Mouse (Mus musculus) adrenal gland, adult 10 weeks (tissue): ENCODE measurements around the gene Dnajc25. TPM values are rescaled to one million over a fixed set of nuclear protein-coding genes. Genes with fewer than 3 reads are reported as not detected.

Experiments used
- polyA plus RNA-seq: library from polyadenylated mRNA; stranded (reverse); fragments of 350-450 nt; fragmentation: Illumina TruSeq; extraction: RNeasy Lipid Tissue Mini Kit (QIAGEN cat#74804); gene quantifications from one replicate; pipeline ENCODE4 v1.2.3, GENCODE M21; 2014; ENCODE audit warnings: low read depth, low replicate concordance

Gene Dnajc25
- 31.5 TPM for polyA plus RNA-seq

GRCm38 (mm10) chr4:58994762-58995161, at the start of gene Dnajc25:
Dnajc25 (plus strand) TSS chr4:58995062.

GRCm38 (mm10) chr4:58986540-58987190, 8.2 kb upstream of the Dnajc25 start, which contains the start of gene Ptgr1:
Ptgr1 (minus strand) TSS chr4:58987119.

GRCm38 (mm10) chr4:59002948-59003805, 8.3 kb downstream of the Dnajc25 start, which contains the start of gene Gm20503:
Gm20503 (plus strand) TSS chr4:59003210.

GRCm38 (mm10) chr4:59034918-59035785, 40.3 kb downstream of the Dnajc25 start, which contains the start of gene Gng10:
Gng10 (plus strand) TSS chr4:59035088.

Other genes starting within 250 kb of the Dnajc25 start
- not detected for gene Olfr267, start 207.3 kb upstream of the Dnajc25 start, polyA plus RNA-seq
- gene Ecpas, start 82.3 kb upstream of the Dnajc25 start, polyA plus RNA-seq = 209 TPM
- gene Zkscan16, start 51.4 kb upstream of the Dnajc25 start, polyA plus RNA-seq = 6.4 TPM
- 12.5 TPM for gene Ptgr1, start 7.9 kb upstream of the Dnajc25 start, polyA plus RNA-seq
- not detected for gene Gm20503, start 8.1 kb downstream of the Dnajc25 start, polyA plus RNA-seq
- gene Gng10, start 40.0 kb downstream of the Dnajc25 start, polyA plus RNA-seq = 101 TPM
- gene AI481877, start 143.9 kb downstream of the Dnajc25 start, polyA plus RNA-seq = not detected
- 89.4 TPM for gene Ugcg, start 194.2 kb downstream of the Dnajc25 start, polyA plus RNA-seq